Mouse (Mus musculus) embryonic facial prominence, embryonic 13.5 days (tissue): ENCODE measurements around the gene Spryd4. TPM values are rescaled to one million over a fixed set of nuclear protein-coding genes. Genes with fewer than 3 reads are reported as not detected.

Source experiments
- ATAC-seq: fragments of 200-750 bp; cut with Nextera tagmentation; 2 replicates; pipeline ENCODE4 v1.8.0; 2017; ENCODE audit warnings: low read depth; ENCODE audit not compliant: insufficient number of reproducible peaks, insufficient read depth, low FRiP score, low TSS enrichment
- H3K27ac ChIP-seq: fragments of 300-500 bp; sonication (generic); 2 replicates; pipeline ENCODE4 v1.5.1; 2015; ENCODE audit warnings: moderate library complexity, mild to moderate bottlenecking, inconsistent platforms
- H3K27me3 ChIP-seq: fragments of 300-500 bp; sonication (generic); 2 replicates; pipeline ENCODE4 v1.6.1; 2015; ENCODE audit warnings: mild to moderate bottlenecking, inconsistent platforms
- H3K36me3 ChIP-seq: fragments of 300-500 bp; sonication (generic); 2 replicates; pipeline ENCODE4 v1.6.1; 2015; ENCODE audit warnings: mild to moderate bottlenecking, inconsistent platforms
- H3K4me1 ChIP-seq: fragments of 300-500 bp; sonication (generic); 2 replicates; pipeline ENCODE4 v1.6.1; 2015; ENCODE audit warnings: inconsistent platforms
- H3K4me2 ChIP-seq: fragments of 300-500 bp; sonication (generic); 2 replicates; pipeline ENCODE4 v1.6.1; 2015; ENCODE audit warnings: moderate library complexity, mild to moderate bottlenecking, inconsistent platforms
- H3K4me3 ChIP-seq: fragments of 300-500 bp; sonication (generic); 2 replicates; pipeline ENCODE4 v1.5.1; 2015; ENCODE audit warnings: mild to moderate bottlenecking, inconsistent platforms
- H3K9ac ChIP-seq: fragments of 300-500 bp; sonication (generic); 2 replicates; pipeline ENCODE4 v1.6.1; 2015; ENCODE audit warnings: mild to moderate bottlenecking, inconsistent platforms
- H3K9me3 ChIP-seq: fragments of 300-500 bp; sonication (generic); 2 replicates; pipeline ENCODE4 v1.6.1; 2016; ENCODE audit warnings: inconsistent platforms
- WGBS: fragments of 180-500 bp; shearing (Covaris S2); methylation state at CpG from one replicate; pipeline ENCODE4 v1.1.7; 2015; ENCODE audit warnings: mixed read lengths; 5-methylcytosine and 5-hydroxymethylcytosine counted together
- polyA plus RNA-seq: library from polyadenylated mRNA; unstranded; fragments of >200 nt; fragmentation: Nextera tagmentation; extraction: Ambion mirVana; gene quantifications from 2 replicates; pipeline ENCODE4 v1.2.1, GENCODE M21; 2015

Spryd4 gene
- polyA plus RNA-seq, 1 experiment from 2014 or later: 32.3 TPM

DNA sequence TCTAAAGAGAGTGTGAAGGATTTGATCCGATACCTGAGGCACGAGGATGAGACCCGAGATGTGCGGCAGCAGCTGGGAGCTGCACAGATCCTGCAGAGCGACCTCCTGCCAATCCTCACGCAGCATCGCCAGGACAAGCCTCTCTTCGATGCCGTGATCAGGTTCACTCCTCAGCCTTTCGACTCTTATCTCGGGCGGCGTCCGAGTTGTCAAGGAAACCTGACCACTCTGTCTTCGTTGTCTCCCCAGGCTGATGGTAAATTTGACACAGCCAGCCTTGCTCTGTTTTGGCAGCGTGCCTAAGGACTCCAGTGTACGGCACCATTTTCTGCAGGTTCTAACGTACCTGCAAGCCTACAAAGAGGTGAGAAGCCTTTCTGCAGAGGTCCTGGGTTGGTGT lies 28.5 kb upstream of the Spryd4 start:
- Histone ChIP-seq H3K4me3 (no peak overlapping the region), H3K4me2 (no peak overlapping the region), H3K36me3 (peaks cover 55% of the 10 kb centered on the region), H3K9ac (no peak overlapping the region), H3K9me3 (no peaks in the 10 kb centered on the region), H3K27ac (no peak overlapping the region), H3K4me1 (peaks cover 19% of the 10 kb centered on the region), H3K27me3 (no peaks in the 10 kb centered on the region)
- 90% methylated on average over 18 of the region's 18 CpGs for WGBS
- no peak for ATAC-seq

DNA sequence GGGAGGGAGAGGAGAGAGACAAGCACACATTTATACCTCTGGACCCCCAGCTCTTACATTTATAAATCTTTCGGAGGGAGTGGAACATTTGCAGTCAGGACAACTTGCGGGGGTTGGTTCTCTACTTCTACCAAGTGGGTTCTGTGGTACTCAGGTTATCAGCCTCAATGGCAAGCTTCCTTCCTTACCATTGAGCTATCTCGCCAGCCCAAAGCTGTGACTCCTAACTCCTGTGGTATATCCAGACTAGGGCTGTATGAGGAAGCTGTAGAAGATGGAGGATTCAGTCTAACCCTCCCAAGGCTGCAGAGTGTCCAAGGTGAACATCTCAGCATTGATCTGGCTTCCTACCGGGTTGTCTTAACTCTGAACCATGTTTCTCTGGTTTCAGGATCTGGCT lies 27.5 kb upstream of the Spryd4 start:
- Histone ChIP-seq H3K36me3 (peaks cover 46% of the 10 kb centered on the region), H3K4me2 (no peak overlapping the region), H3K9me3 (no peaks in the 10 kb centered on the region), H3K4me1 (peaks cover 25% of the 10 kb centered on the region), H3K9ac (no peak overlapping the region), H3K4me3 (no peak overlapping the region), H3K27ac (no peak overlapping the region), H3K27me3 (no peaks in the 10 kb centered on the region)
- ATAC-seq: no peak
- 88% methylated on average over 4 of the region's 4 CpGs for WGBS

DNA sequence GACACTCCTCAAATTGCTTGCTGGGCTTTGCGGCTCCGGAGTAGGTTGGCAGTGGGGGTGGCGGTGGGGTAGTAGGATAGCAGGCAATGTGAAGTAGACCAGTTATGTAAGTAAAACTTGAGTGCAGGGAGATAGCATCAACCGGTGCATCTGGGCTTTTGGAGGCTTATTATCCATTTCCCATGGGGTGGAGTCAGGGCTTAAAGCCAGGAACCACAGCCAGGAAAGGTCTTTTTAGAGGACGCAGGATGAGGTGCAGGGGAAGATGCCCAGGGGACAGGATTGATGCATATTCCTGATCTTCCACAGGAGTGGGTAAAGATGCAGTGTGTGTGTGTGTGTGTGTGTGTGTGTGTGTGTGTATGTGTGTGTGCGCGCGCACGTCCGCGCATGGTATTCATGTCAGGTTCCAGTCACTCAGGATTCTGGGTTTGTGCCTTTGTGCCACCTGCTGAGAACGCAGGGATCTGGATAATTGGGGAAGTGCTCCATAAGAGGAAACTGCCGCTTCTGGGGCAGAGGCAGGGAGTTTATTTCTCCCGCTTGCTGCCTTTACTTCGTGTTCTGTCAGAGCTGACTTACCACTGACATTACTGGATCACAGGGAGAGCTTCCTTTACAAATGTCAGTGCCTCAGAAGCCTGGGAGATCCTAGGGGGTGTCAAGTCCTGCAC lies 26.3 kb upstream of the Spryd4 start:
- ATAC-seq: no peak
- peaks cover 35% of the 10 kb centered on the region for H3K36me3 ChIP-seq
- no peaks in the 10 kb centered on the region for H3K9me3 ChIP-seq
- WGBS: 61% methylated on average over 15 of the region's 15 CpGs
- no peak overlapping the region for H3K4me2 ChIP-seq
- H3K4me1 ChIP-seq: peaks cover 27% of the 10 kb centered on the region
- no peaks in the 10 kb centered on the region for H3K27me3 ChIP-seq
- H3K9ac ChIP-seq: no peak overlapping the region
- no peak overlapping the region for H3K4me3 ChIP-seq
- peak overlapping the region; percentile 1; the same call in 1 of the 2 replicates for H3K27ac ChIP-seq

DNA sequence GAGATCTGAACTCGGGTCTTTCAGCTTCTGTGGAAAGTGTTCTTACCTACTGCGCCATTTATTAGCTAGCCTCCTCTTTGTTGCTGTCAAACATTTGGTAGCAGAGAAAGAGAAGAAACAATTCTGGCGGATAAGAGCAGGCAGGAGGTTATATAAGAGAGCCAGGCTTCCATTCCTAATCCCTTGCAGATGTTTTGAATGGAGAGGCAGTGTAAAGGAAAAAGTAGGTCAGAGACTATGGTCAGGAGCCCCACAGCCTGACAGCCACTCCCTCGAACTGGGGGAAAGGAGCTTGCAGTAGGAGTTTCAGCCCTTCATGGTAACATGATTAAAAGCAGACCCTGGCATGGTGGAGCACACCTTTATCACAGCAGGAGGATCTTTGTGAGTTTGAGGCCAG lies 24.7 kb upstream of the Spryd4 start:
- H3K36me3 ChIP-seq: peaks cover 19% of the 10 kb centered on the region
- no peak for ATAC-seq
- H3K4me3 ChIP-seq: no peak overlapping the region
- WGBS: 43% methylated on average over 4 of the region's 4 CpGs
- H3K4me2 ChIP-seq: no peak overlapping the region
- H3K9ac ChIP-seq: peak overlapping the region; percentile 46; the same call in 1 of the 2 replicates
- H3K4me1 ChIP-seq: peaks cover 29% of the 10 kb centered on the region
- H3K27ac ChIP-seq: peak overlapping the region; percentile 81
- no peaks in the 10 kb centered on the region for H3K27me3 ChIP-seq
- no peaks in the 10 kb centered on the region for H3K9me3 ChIP-seq

DNA sequence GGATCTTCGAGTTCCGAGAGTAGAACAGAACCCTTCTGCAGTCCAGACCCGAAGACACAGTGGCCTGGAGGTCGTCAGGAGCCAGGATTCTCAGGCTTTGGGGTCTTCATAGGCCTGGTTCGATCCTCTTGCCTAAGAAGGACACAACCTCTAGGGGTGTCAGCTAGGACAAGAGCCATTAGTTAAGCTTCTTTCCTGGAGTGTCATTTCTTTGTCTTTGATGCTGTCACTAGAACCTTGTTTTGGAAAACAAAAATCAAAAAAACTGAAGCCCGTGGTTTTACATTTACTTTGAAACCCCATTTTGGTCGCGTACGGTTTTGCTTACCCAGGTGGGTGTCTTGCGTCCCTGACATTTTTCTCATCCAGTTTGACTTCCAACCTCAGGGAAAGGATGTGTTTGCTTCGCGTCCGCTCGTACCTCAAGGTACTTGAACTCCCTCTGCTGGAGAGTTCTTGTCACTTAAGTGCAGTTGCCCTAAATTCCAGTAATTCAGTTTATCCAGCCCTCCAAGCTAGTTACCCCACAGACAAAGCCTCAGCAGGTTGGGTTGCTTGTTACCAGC lies 20.9 kb upstream of the Spryd4 start:
- H3K27me3 ChIP-seq: no peaks in the 10 kb centered on the region
- ATAC-seq: no peak
- peak overlapping the region; percentile 95 for H3K27ac ChIP-seq
- H3K4me1 ChIP-seq: peaks cover 32% of the 10 kb centered on the region
- peak overlapping the region; percentile 67 for H3K4me2 ChIP-seq
- H3K36me3 ChIP-seq: no peaks in the 10 kb centered on the region; the same call in 1 of the 2 replicates
- under 1% methylated on average over 14 of the region's 14 CpGs for WGBS
- H3K4me3 ChIP-seq: peak overlapping the region; percentile 74
- no peaks in the 10 kb centered on the region for H3K9me3 ChIP-seq
- H3K9ac ChIP-seq: peak overlapping the region; percentile 89

DNA sequence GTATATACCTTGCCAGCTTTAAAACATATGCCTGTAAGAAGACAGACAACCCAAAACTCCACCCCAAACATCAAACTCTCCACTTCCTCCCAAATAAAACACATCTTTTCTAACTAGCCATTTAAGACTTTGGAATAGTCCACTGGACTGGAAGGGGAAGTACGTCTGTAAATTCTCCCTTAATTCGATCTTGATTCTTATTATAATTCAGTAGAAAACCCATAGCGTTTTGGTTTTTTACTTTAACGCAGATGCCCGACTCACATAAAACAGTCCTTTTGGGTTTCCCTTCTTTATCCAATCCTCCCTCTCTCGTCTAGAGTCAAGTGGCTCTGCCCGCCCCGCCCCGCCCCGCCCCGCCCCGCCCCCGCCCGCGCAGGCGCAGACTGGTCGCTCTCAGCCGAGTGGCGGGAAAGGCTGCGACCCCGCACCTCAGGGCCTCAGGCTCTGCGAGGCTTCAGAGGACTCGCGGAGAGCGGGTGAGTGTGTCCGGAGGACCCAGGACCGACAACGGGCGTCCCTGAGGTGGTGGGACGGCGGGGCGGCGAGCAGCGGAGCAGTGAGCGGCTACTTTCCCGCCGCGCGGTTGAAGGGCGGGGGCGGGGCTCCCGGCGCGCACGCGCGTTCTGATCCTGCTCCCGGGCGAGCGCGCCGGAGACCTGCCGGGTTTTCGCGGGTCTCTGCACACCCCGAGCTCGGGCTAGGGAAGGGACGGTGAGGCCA lies 20.3 kb upstream of the Spryd4 start, which contains the start of gene Timeless:
TSS of gene Timeless (plus strand) at position 369 of the 723 bp plus-strand sequence.
- Histone ChIP-seq H3K27me3 (no peaks in the 10 kb centered on the region), H3K4me1 (peaks cover 34% of the 10 kb centered on the region), H3K4me2 (peak within 1 kb of the TSS; percentile 67), H3K9me3 (no peaks in the 10 kb centered on the region), H3K27ac (peak within 1 kb of the TSS; percentile 95), H3K4me3 (peak within 1 kb of the TSS; percentile 74), H3K9ac (peak within 1 kb of the TSS; percentile 89), H3K36me3 (no peaks in the 10 kb centered on the region; the same call in 1 of the 2 replicates)
- ATAC-seq: peak; percentile 91
- 1% methylated on average over 56 of the region's 58 CpGs for WGBS

DNA sequence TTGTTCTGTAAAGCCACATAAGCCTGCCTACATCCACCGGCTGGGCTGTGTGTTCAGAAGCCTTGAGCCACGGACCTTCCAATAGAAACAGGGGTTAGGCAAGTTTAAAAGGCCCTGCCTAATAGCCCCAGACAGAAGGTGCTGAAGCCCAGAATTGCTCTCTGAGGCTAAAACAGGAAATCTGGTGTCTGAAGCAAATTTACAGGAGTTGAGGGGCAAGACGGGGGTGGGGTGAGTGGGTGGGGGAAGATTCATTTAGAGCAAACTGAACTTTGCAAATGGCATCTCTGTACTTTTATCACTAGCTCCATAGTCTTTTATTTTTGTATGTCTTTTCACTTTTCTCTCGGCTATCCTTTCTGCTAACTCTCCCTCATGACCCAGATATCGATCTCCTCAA lies 19.5 kb upstream of the Spryd4 start:
- peak overlapping the region; percentile 67 for H3K4me2 ChIP-seq
- no peak for ATAC-seq
- H3K4me3 ChIP-seq: peak overlapping the region; percentile 74
- peaks cover 31% of the 10 kb centered on the region for H3K4me1 ChIP-seq
- H3K9ac ChIP-seq: peak overlapping the region; percentile 89
- H3K36me3 ChIP-seq: no peaks in the 10 kb centered on the region; the same call in 1 of the 2 replicates
- no peaks in the 10 kb centered on the region for H3K27me3 ChIP-seq
- peak overlapping the region; percentile 95 for H3K27ac ChIP-seq
- 11% methylated on average over 5 of the region's 5 CpGs for WGBS
- H3K9me3 ChIP-seq: no peaks in the 10 kb centered on the region

DNA sequence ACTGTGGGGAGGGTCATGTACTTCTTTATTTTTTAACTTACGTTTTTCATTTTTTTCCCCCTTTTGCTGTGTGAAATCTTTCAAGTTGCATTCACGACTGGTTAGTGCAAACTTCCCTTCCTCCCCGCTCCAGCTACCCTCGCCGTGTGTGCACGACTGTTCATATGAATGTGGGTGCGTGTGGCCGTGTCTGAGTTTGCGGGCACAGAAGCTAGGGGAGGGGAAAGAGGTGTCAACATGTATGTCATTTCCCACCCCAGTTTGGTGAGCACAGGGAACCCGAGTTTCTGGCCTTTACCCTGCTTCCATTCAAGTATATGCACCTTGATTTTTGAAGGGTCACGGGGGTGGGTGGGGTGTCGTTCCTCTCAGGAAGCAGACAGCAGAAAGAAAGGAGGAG lies 19.0 kb upstream of the Spryd4 start:
- 77% methylated on average over 12 of the region's 12 CpGs for WGBS
- no peaks in the 10 kb centered on the region; the same call in 1 of the 2 replicates for H3K36me3 ChIP-seq
- no peak for ATAC-seq
- H3K9ac ChIP-seq: peak overlapping the region; percentile 89; the same call in 1 of the 2 replicates
- H3K27ac ChIP-seq: no peak overlapping the region
- H3K4me3 ChIP-seq: no peak overlapping the region
- H3K4me1 ChIP-seq: peaks cover 30% of the 10 kb centered on the region
- H3K4me2 ChIP-seq: no peak overlapping the region
- no peaks in the 10 kb centered on the region for H3K27me3 ChIP-seq
- no peaks in the 10 kb centered on the region for H3K9me3 ChIP-seq

DNA sequence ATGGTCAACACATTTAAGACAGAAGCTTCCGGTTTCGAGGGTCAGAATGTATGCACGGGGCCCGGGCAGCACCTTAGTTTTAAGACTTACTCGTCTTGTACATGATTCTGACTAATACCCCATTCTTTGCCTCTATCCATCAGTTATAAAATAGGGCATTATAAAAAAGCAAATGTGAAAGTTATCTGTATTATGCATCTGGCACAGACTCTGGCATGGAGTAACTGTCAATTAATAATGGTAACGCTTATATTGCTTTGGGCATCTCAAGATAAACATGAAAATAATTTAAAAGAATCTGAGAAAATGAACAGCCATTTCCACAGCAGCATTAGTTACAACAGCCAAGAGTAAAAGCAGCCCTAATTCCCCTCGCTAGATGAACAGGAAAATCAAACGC lies 16.4 kb upstream of the Spryd4 start:
- Histone ChIP-seq H3K9me3 (no peaks in the 10 kb centered on the region), H3K4me2 (no peak overlapping the region), H3K27ac (no peak overlapping the region), H3K9ac (no peak overlapping the region), H3K36me3 (no peaks in the 10 kb centered on the region), H3K27me3 (no peaks in the 10 kb centered on the region), H3K4me3 (no peak overlapping the region), H3K4me1 (peaks cover 36% of the 10 kb centered on the region)
- no peak for ATAC-seq
- 91% methylated on average over 8 of the region's 8 CpGs for WGBS

DNA sequence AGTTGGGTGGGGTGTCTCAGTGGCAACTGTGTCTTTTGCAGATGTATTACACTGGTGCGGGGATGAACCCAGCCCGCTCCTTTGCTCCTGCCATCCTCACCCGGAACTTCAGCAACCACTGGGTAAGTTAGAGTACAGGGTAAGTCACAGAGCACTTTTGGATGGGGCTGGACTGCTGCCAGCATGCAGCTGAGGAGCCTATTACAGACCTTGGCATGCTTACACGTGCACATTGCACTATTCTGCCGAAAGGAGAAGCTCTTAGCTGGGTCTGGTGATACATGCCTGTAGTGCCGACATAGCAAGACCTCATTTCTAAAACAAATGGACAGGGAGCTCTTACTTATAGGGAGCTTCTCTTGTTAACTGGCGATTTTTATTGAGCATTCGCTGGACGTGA lies 16.0 kb upstream of the Spryd4 start:
- 76% methylated on average over 9 of the region's 9 CpGs for WGBS
- no peak overlapping the region; the same call in 1 of the 2 replicates for H3K9ac ChIP-seq
- H3K36me3 ChIP-seq: no peaks in the 10 kb centered on the region
- ATAC-seq: no peak
- no peak overlapping the region for H3K4me3 ChIP-seq
- H3K4me1 ChIP-seq: peaks cover 33% of the 10 kb centered on the region
- H3K27me3 ChIP-seq: no peaks in the 10 kb centered on the region
- H3K9me3 ChIP-seq: no peaks in the 10 kb centered on the region
- H3K4me2 ChIP-seq: no peak overlapping the region
- no peak overlapping the region for H3K27ac ChIP-seq

DNA sequence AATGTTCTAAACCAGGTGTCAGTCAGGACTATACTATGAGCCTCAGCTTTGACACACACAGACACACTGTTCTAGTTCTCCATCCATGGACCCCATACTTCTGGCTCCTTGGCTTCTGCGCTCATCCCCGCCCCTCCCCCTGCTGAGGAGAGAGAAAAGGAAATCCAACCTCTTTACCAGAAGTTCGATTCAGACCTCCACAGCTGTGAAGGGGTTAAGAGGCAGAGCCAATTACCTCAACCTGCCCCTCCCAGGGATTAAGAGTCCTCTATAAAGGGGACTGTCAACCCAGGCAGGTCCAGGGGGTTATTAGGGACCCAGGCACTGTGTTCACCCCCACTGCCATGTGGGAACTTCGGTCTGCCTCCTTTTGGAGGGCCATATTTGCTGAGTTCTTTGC lies 13.9 kb upstream of the Spryd4 start, which contains the start of gene Mip:
TSS of gene Mip (plus strand) at position 301 of the 400 bp plus-strand sequence.
- peaks cover 26% of the 10 kb centered on the region for H3K4me1 ChIP-seq
- no peak within 1 kb of the TSS for H3K4me3 ChIP-seq
- ATAC-seq: no peak
- peak within 1 kb of the TSS; percentile 74 for H3K27ac ChIP-seq
- no peaks in the 10 kb centered on the region for H3K27me3 ChIP-seq
- no peak within 1 kb of the TSS for H3K4me2 ChIP-seq
- H3K9ac ChIP-seq: peak within 1 kb of the TSS; percentile 36; the same call in 1 of the 2 replicates
- WGBS: 48% methylated on average over 4 of the region's 4 CpGs
- H3K9me3 ChIP-seq: no peaks in the 10 kb centered on the region
- no peaks in the 10 kb centered on the region for H3K36me3 ChIP-seq
